Mouse (Mus musculus) adrenal gland, postnatal 36 days (tissue): ENCODE measurements around the gene Csnk2a2. TPM values are rescaled to one million over a fixed set of nuclear protein-coding genes. Genes with fewer than 3 reads are reported as not detected.

Experiments used
- DNase-seq, 2 experiments: peaks; one replicate each; pipeline ENCODE4 v3.0.0; 2021; ENCODE audit warnings: mixed read lengths in 1 of 2
- total RNA-seq, 2 experiments: library from RNA; stranded (reverse); gene quantifications; 2 replicates each; pipeline ENCODE4 v1.2.3; 2021

The Csnk2a2 gene
- total RNA-seq, 2 experiments from 2014 or later, result 74.0 to 87.9 TPM

DNA sequence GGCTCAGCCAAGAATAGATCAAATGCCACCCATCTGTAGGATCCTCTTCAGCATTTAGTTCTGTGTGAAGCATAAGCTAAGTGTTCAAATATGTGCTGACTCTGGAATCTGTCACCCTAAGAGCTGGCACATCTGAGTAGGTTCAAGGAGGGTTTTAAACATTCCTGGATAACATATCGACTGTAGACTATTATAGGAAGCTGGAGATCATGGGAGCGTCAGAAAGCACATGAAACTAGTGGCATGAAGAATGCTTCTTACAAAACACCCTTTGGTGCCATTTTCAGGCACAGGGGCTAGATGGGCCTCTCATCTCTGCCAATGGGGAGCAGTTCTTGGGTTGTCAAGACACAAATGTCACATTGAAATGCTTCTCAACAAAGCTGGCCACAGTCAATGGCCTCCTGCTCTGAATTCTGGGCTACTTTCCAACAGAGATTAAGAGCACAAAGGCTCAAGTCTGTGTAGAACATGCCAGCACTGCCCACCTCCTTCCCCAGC, 63.0 kb downstream of the Csnk2a2 start:
- DNase-seq, result peak in 1 of 2 experiments; percentile 24

DNA sequence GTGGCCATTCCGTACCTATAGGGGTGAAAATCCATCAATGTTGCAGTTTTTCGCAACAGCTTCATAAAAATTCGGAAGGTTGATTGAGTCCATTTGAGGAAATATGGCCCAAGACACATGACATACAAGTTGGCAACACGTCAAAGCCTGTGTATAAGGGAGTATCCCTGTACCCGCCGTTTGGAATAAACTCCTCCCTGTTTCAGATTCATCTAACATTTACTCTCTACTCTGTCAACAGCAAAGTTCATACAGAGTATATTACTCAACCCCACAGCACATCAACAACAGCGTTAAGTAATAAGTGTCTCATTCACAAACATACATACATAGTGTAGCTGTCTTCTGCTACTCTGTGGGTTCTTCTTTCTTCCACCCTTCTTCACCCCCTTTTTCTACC, 65.2 kb downstream of the Csnk2a2 start:
- DNase-seq, result no peak

DNA sequence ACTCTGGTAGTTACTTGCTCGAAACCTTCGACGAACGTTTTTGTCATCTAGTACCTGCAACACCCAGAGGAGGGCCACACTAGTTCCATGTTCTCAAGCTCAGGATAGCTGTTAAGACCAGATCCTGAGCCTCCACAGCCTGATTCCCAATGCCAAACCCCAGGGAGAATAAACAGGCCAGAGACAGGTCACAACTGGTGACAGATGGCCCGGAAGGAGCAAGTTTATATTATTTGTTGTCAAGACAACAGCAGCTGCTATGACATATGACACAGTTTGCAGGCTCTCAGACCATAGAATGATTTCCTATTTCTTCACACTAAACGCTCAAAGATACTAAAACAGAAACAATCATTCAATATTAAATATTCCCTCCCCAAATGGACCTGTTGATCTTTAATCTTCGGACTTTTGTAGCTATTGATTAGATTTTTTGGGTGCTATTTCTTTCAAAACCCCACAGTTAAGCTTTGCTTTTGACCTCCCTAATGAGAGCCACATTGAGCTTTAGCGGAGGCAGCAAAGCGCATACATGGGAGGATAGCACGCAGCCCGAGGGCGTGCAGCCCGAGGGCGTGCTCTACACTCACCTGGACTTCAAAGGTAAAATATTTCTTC, 67.5 kb downstream of the Csnk2a2 start:
- DNase-seq, result no peak

DNA sequence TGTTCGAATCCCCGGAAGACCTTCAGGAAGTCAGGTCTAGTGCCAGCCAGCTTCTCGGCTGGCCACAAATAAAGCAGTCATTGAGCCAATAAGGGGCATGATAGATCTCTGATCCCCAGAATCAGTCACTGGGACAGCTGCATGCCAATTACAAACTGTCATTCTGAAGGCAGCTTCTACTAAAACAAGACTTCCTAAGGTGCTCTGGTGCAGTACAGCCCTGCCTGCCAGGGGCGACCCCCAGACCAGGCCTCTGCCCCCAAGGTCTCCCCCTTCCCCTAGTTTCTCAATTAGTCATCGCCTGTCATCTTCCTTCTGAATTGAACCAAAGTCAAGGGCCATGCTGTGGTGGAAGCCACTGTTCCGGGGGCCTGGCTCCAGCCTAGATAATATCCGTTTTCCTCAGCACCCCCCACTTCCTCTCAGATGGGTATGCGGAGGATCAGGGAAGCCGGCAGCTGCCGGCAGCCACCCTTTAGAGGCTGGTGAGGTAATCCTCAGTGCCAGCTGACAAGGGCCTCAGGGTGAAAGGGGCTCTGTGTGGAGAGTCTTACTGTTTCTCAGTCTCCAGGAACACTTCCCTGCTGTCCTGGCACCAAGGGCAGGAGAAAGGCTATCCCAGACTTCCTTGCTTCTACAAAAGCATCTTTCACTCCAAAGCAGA, 78.4 kb downstream of the Csnk2a2 start:
- peak; percentile 30 to 52 for DNase-seq

DNA sequence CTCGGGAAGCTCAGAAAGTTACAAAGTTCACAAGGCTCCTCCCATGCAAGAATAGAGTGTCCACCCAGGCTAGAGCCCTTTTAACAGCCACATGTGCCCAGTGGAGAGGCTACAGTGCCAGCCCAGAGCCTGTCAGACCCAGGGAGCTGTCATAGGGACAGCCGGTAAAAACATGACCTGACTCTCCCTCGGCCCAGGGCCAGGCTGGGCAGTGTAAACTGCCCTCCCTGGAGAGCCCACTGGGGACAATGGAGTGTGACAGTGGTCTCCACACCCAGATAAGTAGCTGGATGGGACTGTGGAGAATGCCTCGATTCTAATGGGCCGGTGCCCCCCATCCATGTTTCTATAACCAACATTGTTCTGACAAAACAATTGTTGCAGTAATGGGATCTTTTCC, 80.3 kb downstream of the Csnk2a2 start:
- DNase-seq, result no peak

DNA sequence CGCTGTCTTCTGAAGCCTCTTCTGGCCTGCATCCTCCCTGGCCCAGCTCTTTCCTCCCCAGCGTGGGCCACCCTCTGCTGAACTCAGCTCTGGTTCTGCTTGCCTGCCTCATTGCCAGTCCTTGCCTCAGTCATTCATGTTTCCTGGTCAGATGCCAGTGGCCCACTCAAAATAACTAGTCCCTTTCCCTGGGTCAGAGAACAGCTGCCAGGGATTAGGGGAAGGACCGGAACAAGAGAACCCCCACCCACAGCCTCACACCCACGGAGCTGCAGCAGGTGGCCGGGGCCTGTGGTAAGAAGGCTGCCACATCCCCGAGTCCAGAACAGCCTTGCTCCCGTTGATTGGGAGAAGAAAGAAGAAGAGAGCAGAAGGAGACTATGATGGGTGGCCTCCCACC, 88.7 kb downstream of the Csnk2a2 start:
- no peak for DNase-seq

DNA sequence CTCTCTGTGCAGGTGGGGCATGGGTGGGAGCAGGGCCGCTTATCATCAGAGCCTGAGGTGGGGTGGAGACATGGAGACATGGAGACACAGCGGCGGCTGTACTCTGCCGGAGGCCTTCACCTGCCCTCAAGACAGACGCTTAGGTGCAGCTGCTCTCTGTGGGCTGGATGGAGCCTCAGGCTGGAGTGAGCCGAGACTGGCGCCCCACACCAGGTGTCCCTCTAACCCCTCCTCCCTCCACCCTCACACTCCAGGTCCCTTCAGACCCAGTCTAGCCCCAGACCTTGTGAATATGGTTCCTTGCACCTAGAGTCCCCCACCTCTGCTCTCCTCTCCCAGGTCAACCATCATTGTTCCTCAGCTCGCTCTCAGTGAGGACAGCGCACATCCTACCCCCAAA, 90.7 kb downstream of the Csnk2a2 start:
- DNase-seq, result no peak

DNA sequence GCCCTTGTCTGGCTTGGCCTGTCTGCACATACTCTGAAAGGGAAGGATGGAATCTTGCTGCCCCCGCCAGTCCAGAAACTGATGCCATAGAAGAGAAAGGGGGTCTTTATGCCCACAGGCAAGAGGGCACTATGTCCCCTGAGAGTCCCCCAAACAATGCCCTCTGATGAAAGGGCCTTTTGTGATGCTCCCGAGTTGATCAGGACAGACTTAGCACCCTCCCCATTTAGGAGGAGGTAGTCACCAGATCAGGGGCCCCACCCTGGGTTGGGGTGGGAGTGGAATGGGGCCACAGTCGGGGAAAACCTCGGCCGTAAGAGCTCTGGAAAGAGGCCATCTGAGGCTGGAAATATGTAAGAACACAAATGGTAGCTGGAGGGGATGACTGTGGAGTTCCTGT, 92.6 kb downstream of the Csnk2a2 start:
- no peak for DNase-seq

DNA sequence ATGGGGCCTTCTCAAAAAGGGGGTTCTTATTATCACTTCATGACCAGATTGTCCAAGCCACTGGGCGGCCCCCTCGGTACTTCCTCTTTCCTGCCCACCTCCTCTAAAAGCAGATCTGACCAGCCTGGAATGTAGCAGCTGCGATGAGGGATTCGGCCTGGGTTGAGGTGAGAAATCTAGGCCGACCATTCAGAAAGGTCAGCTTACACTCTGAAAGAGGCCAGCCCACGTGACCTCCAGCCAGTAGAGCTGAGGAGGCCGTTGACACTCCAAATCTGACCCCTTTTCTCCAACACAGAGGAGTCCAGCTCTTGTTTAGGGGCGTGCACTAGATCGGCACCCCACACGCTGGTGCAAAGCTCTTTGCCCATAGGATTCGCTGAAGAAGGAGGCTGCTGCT, 93.1 kb downstream of the Csnk2a2 start:
- no peak for DNase-seq

Other genes starting within 250 kb of the Csnk2a2 start
- under 1 TPM; 0.23 to 0.86 TPM for gene Cngb1, start 183.5 kb downstream of the Csnk2a2 start, total RNA-seq
- under 1 TPM in 1 of 2 experiments, not detected in 1; 0.82 TPM for gene Tepp, start 179.5 kb downstream of the Csnk2a2 start, total RNA-seq
- 10 to 100 TPM in 1 of 2 experiments, 1 to 10 TPM in 1; 9.2 to 10.8 TPM for gene Zfp319, start 158.1 kb downstream of the Csnk2a2 start, total RNA-seq
- 10 to 100 TPM; 18.4 to 18.8 TPM for gene Usb1, start 157.8 kb downstream of the Csnk2a2 start, total RNA-seq
- 10 to 100 TPM in 1 of 2 experiments, 1 to 10 TPM in 1; 6.3 to 10.4 TPM for gene Mmp15, start 137.8 kb downstream of the Csnk2a2 start, total RNA-seq
- 10 to 100 TPM; 33.1 to 44.8 TPM for gene Cfap20, start 55.2 kb downstream of the Csnk2a2 start, total RNA-seq
- under 1 TPM in 1 of 2 experiments, not detected in 1; 0.86 TPM for gene Ccdc113, start 44.0 kb upstream of the Csnk2a2 start, total RNA-seq
- not detected for gene Prss54, start 86.3 kb upstream of the Csnk2a2 start, total RNA-seq
- 1 to 10 TPM; 2.9 to 3.2 TPM for gene Gins3, start 143.4 kb upstream of the Csnk2a2 start, total RNA-seq
- 10 to 100 TPM; 16.1 to 21.6 TPM for gene Ndrg4, start 186.9 kb upstream of the Csnk2a2 start, total RNA-seq
- gene Setd6, start 225.8 kb upstream of the Csnk2a2 start, total RNA-seq, result 10 to 100 TPM; 30.1 to 35.5 TPM